Mouse (Mus musculus) ovary, adult 10 weeks (tissue): ENCODE measurements around the gene Scarf1. TPM values are rescaled to one million over a fixed set of nuclear protein-coding genes. Genes with fewer than 3 reads are reported as not detected.

Source experiments
- polyA plus RNA-seq: library from polyadenylated mRNA; stranded (reverse); fragments of 350-450 nt; fragmentation: Illumina TruSeq; extraction: RNeasy Lipid Tissue Mini Kit (QIAGEN cat#74804); gene quantifications from one replicate; pipeline ENCODE4 v1.2.3, GENCODE M21; 2014

The Scarf1 gene
- not detected for polyA plus RNA-seq

GRCm38 (mm10) chr11:75513336-75513735 lies at the start of gene Scarf1:
Gene Scarf1 (plus strand): TSS chr11:75513540.

GRCm38 (mm10) chr11:75486601-75487285 lies 26.6 kb upstream of the Scarf1 start, which contains the start of gene Prpf8:
Gene Prpf8 (plus strand): TSS chr11:75486816.

GRCm38 (mm10) chr11:75509741-75510626 lies 3.4 kb upstream of the Scarf1 start, which contains the start of gene Rilp:
Gene Rilp (plus strand): TSS chr11:75510094.

GRCm38 (mm10) chr11:75531469-75532242 lies 18.3 kb downstream of the Scarf1 start, which contains the start of gene Slc43a2:
Gene Slc43a2 (plus strand): TSS chr11:75531694.

Other genes with a start within 250 kb of the Scarf1 start
- 66.2 TPM for gene Rpa1, start 165.2 kb upstream of the Scarf1 start, polyA plus RNA-seq
- 5.6 TPM for gene Smyd4, start 165.1 kb upstream of the Scarf1 start, polyA plus RNA-seq
- 25.7 TPM for gene Serpinf1, start 90.8 kb upstream of the Scarf1 start, polyA plus RNA-seq
- not detected for gene Serpinf2, start 73.9 kb upstream of the Scarf1 start, polyA plus RNA-seq
- gene Wdr81, start 58.8 kb upstream of the Scarf1 start, polyA plus RNA-seq, result not detected
- 26.7 TPM for gene Tlcd2, start 51.8 kb upstream of the Scarf1 start, polyA plus RNA-seq
- 62.0 TPM for gene Prpf8, start 26.7 kb upstream of the Scarf1 start, polyA plus RNA-seq
- gene Rilp, start 3.4 kb upstream of the Scarf1 start, polyA plus RNA-seq, result not detected
- 3.3 TPM for gene Slc43a2, start 18.2 kb downstream of the Scarf1 start, polyA plus RNA-seq
- 193 TPM for gene Pitpna, start 74.6 kb downstream of the Scarf1 start, polyA plus RNA-seq
- gene Inpp5k, start 117.4 kb downstream of the Scarf1 start, polyA plus RNA-seq, result 43.8 TPM
- 7.8 TPM for gene Myo1c, start 137.0 kb downstream of the Scarf1 start, polyA plus RNA-seq
- 257 TPM for gene Crk, start 165.7 kb downstream of the Scarf1 start, polyA plus RNA-seq
- gene Ywhae, start 219.3 kb downstream of the Scarf1 start, polyA plus RNA-seq, result 2,443 TPM